ENCODE assay signal across 8 mouse cellular contexts in genomic region chr19:57274286-57274685, GRCm38 (mm10). TPM values are rescaled to one million over a fixed set of nuclear protein-coding genes. Genes with fewer than 3 reads are reported as not detected.
DNase-seq lines count a peak whose midpoint lies in the region; ATAC-seq and TF ChIP-seq lines count a peak whose summit lies in the region.
"Had no signal": no experiment of that assay in that cellular context is flagged by ENCODE, and none has a peak within 500 bp of the region (broad histone marks: within the 10 kb centered on the region; RNA-seq: fewer than 3 reads in every experiment).

No protein-coding gene starts in this region.

- no peak for ATAC-seq in limb, embryonic 11.5 days (ENCODE audit: insufficient number of reproducible peaks, low FRiP score, low TSS enrichment, low read depth)
- ATAC-seq in hindbrain, embryonic 12.5 days (ENCODE audit: low FRiP score), result no peak
- no peak for ATAC-seq in liver, postnatal 0 days

- H3K4me1 ChIP-seq in limb, embryonic 11.5 days (ENCODE audit: control insufficient read depth, insufficient read depth, low read length), result peaks cover 8% of the 10 kb centered on the region
- peaks cover 56% of the 10 kb centered on the region for H3K4me1 ChIP-seq in limb, embryonic 10.5 days
- peaks cover 48% of the 10 kb centered on the region for H3K4me1 ChIP-seq in embryonic facial prominence, embryonic 10.5 days
- H3K4me1 ChIP-seq in hindbrain, embryonic 12.5 days, result peaks cover 24% of the 10 kb centered on the region
- peaks cover 27% of the 10 kb centered on the region for H3K4me1 ChIP-seq in liver, postnatal 0 days (ENCODE audit: insufficient read depth)

- no peaks in the 10 kb centered on the region for H3K9me3 ChIP-seq in limb, embryonic 11.5 days (ENCODE audit: control insufficient read depth, low read length)
- H3K9me3 ChIP-seq in limb, embryonic 10.5 days (replicated peaks), result no peaks in the 10 kb centered on the region
- H3K9me3 ChIP-seq in embryonic facial prominence, embryonic 10.5 days, result no peaks in the 10 kb centered on the region
- H3K9me3 ChIP-seq in hindbrain, embryonic 12.5 days (replicated peaks), result no peaks in the 10 kb centered on the region
- H3K9me3 ChIP-seq in liver, postnatal 0 days (ENCODE audit: low read length), result no peaks in the 10 kb centered on the region
- H3K9me3 ChIP-seq: neural tube, embryonic 13.5 days had no signal

- TF ChIP-seq EP300 in liver, postnatal 0 days (IDR thresholded peaks at IDR 0.05; ENCODE audit: low read depth), result no peak

- H3K9ac ChIP-seq in limb, embryonic 11.5 days (ENCODE audit: low read length), result no peak overlapping the region
- H3K9ac ChIP-seq in hindbrain, embryonic 12.5 days, result no peak overlapping the region
- H3K9ac ChIP-seq in liver, postnatal 0 days (replicated peaks), result no peak overlapping the region
- H3K9ac ChIP-seq: neural tube, embryonic 13.5 days had no signal

- 48% methylated on average over 12 of the region's 12 CpGs for WGBS in limb, embryonic 11.5 days
- WGBS in limb, embryonic 10.5 days, result 52% methylated on average over 12 of the region's 12 CpGs
- 42% methylated on average over 12 of the region's 12 CpGs for WGBS in embryonic facial prominence, embryonic 10.5 days
- 47% methylated on average over 12 of the region's 12 CpGs for WGBS in hindbrain, embryonic 12.5 days
- 38% methylated on average over 12 of the region's 12 CpGs for WGBS in liver, postnatal 0 days (ENCODE audit: insufficient replicate concordance)

- H3K27ac ChIP-seq in limb, embryonic 11.5 days (replicated peaks; ENCODE audit: low read depth, low read length), result no peak overlapping the region
- no peak overlapping the region for H3K27ac ChIP-seq in limb, embryonic 10.5 days
- no peak overlapping the region for H3K27ac ChIP-seq in embryonic facial prominence, embryonic 10.5 days (replicated peaks)
- no peak overlapping the region for H3K27ac ChIP-seq in hindbrain, embryonic 12.5 days
- peak overlapping the region; percentile 85 for H3K27ac ChIP-seq in liver, postnatal 0 days (ENCODE audit: low read depth)
- H3K27ac ChIP-seq: neural tube, embryonic 13.5 days had no signal

- TF ChIP-seq CTCF in liver, postnatal 0 days (IDR thresholded peaks at IDR 0.05; ENCODE audit: low read depth), result no peak

- H3K4me2 ChIP-seq in limb, embryonic 11.5 days (ENCODE audit: low read depth, severe bottlenecking), result peak overlapping the region; percentile 16; the same call in 1 of the 2 replicates
- H3K4me2 ChIP-seq in hindbrain, embryonic 12.5 days (replicated peaks), result peak overlapping the region; percentile 24; the same call in 1 of the 2 replicates
- H3K4me2 ChIP-seq in liver, postnatal 0 days (ENCODE audit: low read depth, low read length), result peak overlapping the region; percentile 65

- no peaks in the 10 kb centered on the region for H3K36me3 ChIP-seq in limb, embryonic 11.5 days (ENCODE audit: control insufficient read depth, insufficient read depth, low read length)
- no peaks in the 10 kb centered on the region for H3K36me3 ChIP-seq in limb, embryonic 10.5 days
- no peaks in the 10 kb centered on the region for H3K36me3 ChIP-seq in embryonic facial prominence, embryonic 10.5 days (replicated peaks)
- no peaks in the 10 kb centered on the region for H3K36me3 ChIP-seq in hindbrain, embryonic 12.5 days
- H3K36me3 ChIP-seq in liver, postnatal 0 days (replicated peaks; ENCODE audit: insufficient read depth, low read length), result no peaks in the 10 kb centered on the region
- H3K36me3 ChIP-seq: neural tube, embryonic 13.5 days had no signal

- H3K27me3 ChIP-seq in limb, embryonic 11.5 days (ENCODE audit: control insufficient read depth, insufficient read depth, low read length), result no peaks in the 10 kb centered on the region
- peaks cover 23% of the 10 kb centered on the region; the same call in 1 of the 2 replicates for H3K27me3 ChIP-seq in limb, embryonic 10.5 days (ENCODE audit: low read depth, poor library complexity, severe bottlenecking)
- H3K27me3 ChIP-seq in embryonic facial prominence, embryonic 10.5 days (replicated peaks; ENCODE audit: low read depth, poor library complexity, severe bottlenecking), result peaks cover 26% of the 10 kb centered on the region
- H3K27me3 ChIP-seq in hindbrain, embryonic 12.5 days, result peaks cover 2% of the 10 kb centered on the region; the same call in 1 of the 2 replicates
- H3K27me3 ChIP-seq in liver, postnatal 0 days (ENCODE audit: insufficient read depth, low read length), result no peaks in the 10 kb centered on the region

- no peak overlapping the region for H3K4me3 ChIP-seq in limb, embryonic 11.5 days (ENCODE audit: low read depth, low read length)
- no peak overlapping the region for H3K4me3 ChIP-seq in limb, embryonic 10.5 days
- peak overlapping the region; percentile 23; the same call in 1 of the 2 replicates for H3K4me3 ChIP-seq in embryonic facial prominence, embryonic 10.5 days
- H3K4me3 ChIP-seq in hindbrain, embryonic 12.5 days, result no peak overlapping the region
- peak overlapping the region; percentile 30; the same call in 1 of the 2 replicates for H3K4me3 ChIP-seq in liver, postnatal 0 days (ENCODE audit: low read depth, low read length)
- H3K4me3 ChIP-seq: neural tube, embryonic 13.5 days had no signal

- DNase-seq in limb, embryonic 11.5 days (ENCODE audit: low spot score), result no peak
- DNase-seq in limb, embryonic 10.5 days (ENCODE audit: low spot score), result no peak
- DNase-seq in embryonic facial prominence, embryonic 10.5 days (ENCODE audit: low spot score), result no peak
- no peak for DNase-seq in liver, postnatal 0 days
- no peak for DNase-seq in ovary, postnatal 36 days (ENCODE audit: low spot score)
- no peak for DNase-seq in T-cell, adult 2 months (ENCODE audit: low spot score)

RNA-seq across cellular contexts. Expression of gene Ablim1, which starts 40.4 kb away (rescaled TPM):
- polyA plus RNA-seq in limb, embryonic 11.5 days (2014; fragmentation: Nextera tagmentation; extraction: Ambion mirVana), result 16.8 and 17.9 TPM in 2 replicates
- 13.3 and 16.4 TPM in 2 replicates for polyA plus RNA-seq in limb, embryonic 10.5 days (2016; fragmentation: Nextera tagmentation; extraction: Ambion mirVana)
- polyA plus RNA-seq in embryonic facial prominence, embryonic 10.5 days (2016; fragmentation: Nextera tagmentation; extraction: Ambion mirVana), result 17.7 and 22.4 TPM in 2 replicates
- polyA plus RNA-seq in hindbrain, embryonic 12.5 days (2016; fragmentation: Nextera tagmentation; extraction: Ambion mirVana), result 26.6 and 30.9 TPM in 2 replicates
- polyA plus RNA-seq in liver, postnatal 0 days (2015; fragmentation: Nextera tagmentation; extraction: Ambion mirVana), result 11.5 and 12.0 TPM in 2 replicates

Comparison
In these comparisons a context has a peak if more than half of its experiments do, and no peak if none do; other contexts are left out.
1. H3K4me3 ChIP-seq: peak in embryonic facial prominence, embryonic 10.5 days (single experiment) and liver, postnatal 0 days (single experiment); none in limb, embryonic 11.5 days (single experiment), limb, embryonic 10.5 days (single experiment) and hindbrain, embryonic 12.5 days (single experiment).
2. Peak in every context shown above with its lines, with median percentiles within 50 percentile points of each other: H3K4me2 ChIP-seq.